Mouse (Mus musculus): ENCODE results near the gene H2-M10.2.

The H2-M10.2 gene

DNA sequence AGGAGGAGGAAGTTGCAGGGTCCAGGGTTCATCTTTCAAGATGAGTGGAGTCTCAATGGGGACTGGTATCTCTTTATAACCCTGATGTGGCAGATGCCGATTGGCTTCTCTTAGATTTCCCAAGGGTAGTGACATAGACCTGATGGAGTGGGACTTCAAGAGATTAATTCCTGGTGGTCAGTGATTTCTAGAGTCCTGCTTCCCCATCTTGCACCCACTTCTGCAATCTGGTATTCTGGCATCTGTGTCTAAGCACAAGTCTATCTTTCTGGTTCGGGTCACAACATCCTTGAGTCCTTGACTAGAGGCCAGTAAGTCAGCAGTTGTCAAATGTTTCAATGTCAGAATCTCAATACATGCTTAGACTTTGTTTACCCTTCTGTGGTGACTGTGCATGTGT is at the start of gene H2-M10.2:
H2-M10.2 (minus strand) TSS at position 101 of the 400 bp plus-strand sequence.
- no peak for DNase-seq (ENCODE audit: low spot score in 2 of 2)

DNA sequence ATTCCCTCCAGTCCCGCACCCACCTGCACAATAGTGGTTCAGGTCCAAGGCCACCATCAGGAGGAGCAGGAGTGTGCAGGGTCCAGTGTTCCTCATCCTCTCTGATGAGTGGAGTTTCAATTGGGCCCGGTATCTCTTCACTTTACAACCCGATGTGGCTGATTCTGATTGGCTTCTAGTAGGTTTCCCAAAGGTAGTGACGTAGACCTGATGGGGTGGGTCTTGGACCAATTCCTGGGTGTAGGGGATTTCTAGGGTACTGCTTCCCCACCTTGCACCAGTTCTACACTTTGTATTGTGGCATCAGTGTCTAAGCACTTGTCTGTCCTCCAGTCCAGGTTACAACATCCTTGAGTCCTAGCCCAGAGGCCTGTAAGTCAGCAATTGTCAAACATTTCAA is 39.8 kb upstream of the H2-M10.2 start, which contains the start of gene H2-M10.1:
H2-M10.1 (minus strand) TSS at position 101 of the 400 bp plus-strand sequence.
- DNase-seq (ENCODE audit: low spot score in 2 of 2): no peak

DNA sequence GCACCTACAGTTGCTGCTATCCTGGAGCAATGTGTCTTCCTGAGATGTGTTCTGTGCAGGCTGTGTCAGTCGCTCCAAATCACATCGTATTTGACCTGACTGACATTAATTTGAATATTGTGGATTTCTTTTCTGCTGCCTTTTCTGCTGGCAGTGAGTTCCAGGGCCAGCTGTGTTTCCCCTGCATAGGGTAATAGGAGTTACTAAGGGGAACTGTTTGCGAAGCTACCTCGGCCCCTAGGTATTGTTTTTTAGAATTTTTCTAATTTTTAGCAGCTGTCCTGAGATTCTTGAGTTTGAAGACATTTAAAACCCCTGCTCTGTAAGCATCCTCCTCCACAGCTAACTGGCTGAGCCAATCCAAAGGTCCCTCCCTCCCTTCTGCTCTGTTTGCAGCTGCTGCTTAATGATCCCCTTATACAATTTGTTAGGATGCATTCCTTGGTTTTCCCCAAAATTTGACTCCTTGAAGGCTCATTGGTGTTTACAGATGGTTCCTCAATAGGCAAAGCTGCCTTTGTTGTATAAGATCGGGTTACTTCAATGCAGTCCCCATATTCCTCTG is 29.5 kb upstream of the H2-M10.2 start:
- DNase-seq (ENCODE audit: low spot score in 2 of 2): no peak

DNA sequence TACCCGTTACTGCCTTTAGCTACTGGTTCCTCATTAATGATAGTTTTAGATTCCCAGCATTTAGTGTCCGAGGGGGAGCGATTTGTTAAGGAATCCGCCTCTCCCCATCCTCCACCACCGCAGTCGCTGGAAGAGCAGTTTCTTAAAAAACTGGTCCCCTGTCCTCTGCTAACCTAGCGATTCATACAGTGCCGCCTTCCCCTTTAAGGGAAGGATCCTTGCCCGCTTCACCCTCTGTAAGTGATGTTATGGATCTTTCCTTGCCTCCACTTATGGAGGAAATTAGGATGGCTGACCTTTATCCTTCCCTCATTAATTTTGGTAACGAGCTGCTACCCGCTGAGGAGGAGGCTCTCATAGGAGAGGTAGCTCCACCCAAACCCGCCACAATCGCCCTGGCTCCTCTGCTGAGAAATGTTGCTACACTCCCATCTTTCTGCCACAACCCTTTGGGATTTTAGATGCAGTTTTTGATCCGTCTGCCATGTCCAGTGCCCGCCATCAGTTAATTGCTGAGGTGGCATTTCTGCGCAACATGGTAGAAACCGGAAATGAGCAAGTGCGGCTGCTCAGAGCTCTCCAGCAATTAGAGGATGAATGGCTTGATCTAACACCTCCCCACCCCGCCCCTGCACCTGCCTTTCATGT is 28.9 kb upstream of the H2-M10.2 start:
- DNase-seq (ENCODE audit: low spot score in 2 of 2): peak; percentile 64 to 73

DNA sequence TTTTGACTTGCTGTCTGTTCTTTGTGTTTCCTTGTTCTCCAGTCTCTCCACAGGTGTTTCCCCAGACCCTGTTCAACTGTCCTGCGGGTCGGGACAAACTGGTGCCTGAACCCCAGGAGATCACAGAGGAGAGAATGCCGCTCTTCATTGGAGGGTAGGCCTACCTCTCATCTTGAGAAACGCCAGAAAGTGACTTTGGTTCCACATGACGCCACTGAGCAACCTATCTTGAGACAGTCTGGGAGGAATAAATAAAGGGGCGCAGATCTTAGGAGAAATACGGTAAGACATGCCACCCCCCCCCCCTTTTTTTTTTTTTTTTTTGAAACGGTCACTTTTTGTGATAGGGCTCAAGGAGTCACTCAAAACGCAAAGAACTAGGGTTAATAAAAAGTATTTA is 28.2 kb upstream of the H2-M10.2 start:
- DNase-seq (ENCODE audit: low spot score in 2 of 2): peak; percentile 7 to 16

DNA sequence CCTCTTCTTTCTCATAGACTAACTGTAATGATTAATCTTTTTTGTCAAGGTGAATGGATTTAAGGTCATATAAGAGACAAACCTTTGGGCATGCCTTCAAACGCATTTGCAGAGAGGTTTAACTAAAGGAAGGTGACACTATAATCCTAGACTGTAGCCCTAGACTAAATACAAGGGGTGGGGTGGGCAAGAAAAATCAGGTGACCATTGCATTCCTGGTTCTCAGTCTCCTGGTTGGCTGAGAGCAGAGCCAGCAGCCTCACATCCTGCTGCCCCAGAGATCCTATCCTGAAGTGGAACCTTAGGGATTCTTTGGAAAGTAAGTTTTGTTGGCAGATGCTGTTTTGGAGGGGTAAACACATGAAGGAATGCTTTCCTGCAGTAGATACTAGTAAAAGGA is 23.0 kb upstream of the H2-M10.2 start:
- DNase-seq (ENCODE audit: low spot score in 2 of 2): no peak

DNA sequence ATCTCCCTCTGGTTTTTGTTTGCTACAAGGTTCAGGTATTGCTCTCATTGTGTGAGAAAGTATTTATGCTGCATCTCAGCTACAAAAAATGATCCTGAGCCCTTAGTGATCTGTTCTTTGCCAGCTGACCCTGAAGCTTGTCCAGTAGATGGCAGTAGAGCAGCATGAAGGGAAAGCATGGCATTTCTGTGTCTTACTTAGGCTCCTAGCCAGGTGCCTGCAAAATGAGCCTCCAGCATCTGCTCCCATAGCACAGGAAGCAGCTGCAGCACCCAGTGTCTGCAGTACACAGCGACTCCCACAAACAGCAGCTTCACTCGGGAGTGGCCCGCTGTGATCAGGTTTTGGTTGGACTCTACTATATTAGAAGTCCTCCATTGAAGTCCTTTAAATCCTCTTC is 22.6 kb upstream of the H2-M10.2 start:
- peak; percentile 55 to 58 for DNase-seq (ENCODE audit: low spot score in 2 of 2)

DNA sequence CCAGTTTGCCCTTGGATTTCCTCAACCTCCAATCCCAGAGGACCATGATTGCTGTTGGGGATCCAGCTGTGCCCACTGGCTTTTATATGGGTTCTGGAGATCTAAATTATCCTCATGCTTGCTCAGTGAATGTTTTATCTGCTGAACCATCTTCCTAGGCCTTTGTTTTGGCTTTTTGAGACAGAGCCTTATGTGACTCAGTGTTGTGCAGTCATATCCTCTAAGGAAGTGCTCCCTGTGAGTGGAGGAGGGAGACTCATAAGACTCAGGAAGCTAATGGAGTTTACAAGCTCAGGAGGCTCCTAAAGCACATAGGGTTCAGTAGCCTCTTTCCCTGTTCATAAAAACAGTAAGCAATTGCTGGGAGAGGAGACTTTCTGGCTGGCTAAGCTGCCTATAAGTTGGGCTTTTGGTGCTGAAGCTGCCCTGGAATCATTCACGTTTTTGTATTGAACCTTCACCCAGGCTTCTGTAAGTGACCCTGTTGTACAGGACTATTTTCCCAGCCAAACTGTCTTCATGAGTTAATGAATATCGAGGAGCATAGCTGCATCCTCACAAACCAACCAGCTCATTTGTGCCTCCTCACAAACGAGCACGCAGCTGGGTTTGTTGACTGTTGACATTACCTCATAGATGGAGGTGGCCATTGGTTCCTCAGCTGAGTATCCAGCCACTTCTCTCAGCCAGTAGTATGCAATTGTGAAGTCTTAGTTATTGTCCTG is 4.6 kb downstream of the H2-M10.2 start:
- DNase-seq (ENCODE audit: low spot score in 2 of 2): no peak

DNA sequence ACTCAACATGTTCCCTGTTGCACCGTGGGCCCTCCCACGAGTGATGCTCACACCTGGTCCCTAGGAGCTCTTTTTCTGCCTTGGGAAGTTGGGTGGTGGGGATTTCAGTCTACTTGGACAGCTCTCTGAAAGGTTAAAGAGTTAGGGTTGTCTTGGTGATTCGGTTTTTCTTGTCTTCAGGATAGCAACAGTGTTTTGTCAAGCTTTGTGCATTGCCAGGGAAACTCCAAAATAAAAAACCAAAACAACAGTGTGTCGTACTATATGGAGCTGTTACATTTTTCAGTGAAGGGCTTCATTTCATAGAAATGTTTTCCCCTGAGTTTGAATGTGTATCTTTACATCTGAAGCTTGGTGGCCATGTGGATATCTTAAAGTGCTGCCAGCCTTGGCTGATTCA is 11.5 kb downstream of the H2-M10.2 start:
- no peak for DNase-seq (ENCODE audit: low spot score in 2 of 2)

DNA sequence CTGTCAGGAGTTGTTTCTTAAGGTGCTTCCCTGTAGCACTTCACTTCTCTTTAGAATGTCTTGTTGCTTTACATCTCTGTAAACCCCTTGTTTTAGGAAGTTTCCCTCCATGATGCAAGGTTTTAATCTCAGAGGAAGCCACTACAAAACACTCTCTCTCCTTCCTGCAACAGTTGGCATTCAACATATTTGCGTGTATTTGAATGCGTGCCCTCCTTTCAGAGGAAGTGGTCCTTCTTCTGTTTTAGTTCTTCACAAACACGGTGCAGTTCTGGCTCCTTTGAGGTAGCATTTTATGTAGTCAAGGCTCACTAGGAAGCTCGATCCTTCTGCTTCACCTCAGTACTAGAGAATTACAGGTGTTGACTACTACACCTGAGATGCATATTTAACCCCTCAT is 12.5 kb downstream of the H2-M10.2 start:
- no peak for DNase-seq (ENCODE audit: low spot score in 2 of 2)

DNA sequence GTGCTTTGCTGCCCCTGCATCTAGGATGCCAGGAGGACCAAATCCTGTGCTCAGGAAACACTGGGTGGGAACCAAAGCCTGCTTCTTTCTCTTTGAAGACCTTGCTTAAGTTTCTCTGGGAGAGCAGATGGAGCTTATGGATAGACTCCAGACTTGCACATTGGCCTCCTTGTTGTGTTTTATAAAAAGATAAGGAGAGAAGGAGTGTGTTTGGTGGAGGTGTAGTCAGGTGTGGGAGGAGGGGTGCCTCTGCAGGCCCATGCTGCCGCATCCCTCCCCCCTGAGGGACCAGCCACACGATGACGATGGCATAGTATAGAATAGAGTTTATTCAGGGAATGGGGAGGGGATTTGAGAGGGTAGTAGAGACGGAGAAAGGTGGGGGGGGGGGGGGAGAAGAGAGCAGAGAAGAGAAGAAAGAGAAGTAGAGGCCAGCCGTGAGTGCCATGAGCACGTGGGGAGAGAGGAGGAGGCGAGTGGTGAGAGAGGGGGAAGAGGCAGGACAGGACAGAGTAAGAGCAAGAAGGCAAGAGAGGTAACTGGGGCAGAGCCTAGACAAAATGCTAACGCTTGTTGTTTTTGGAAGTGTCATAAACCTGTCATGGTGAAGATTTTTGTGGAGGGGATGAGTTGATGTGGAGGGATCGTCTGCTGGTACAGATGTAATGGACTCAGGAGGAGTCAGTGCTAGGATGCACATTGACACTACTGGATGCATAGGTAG is 13.5 kb downstream of the H2-M10.2 start:
- no peak for DNase-seq (ENCODE audit: low spot score in 2 of 2)

DNA sequence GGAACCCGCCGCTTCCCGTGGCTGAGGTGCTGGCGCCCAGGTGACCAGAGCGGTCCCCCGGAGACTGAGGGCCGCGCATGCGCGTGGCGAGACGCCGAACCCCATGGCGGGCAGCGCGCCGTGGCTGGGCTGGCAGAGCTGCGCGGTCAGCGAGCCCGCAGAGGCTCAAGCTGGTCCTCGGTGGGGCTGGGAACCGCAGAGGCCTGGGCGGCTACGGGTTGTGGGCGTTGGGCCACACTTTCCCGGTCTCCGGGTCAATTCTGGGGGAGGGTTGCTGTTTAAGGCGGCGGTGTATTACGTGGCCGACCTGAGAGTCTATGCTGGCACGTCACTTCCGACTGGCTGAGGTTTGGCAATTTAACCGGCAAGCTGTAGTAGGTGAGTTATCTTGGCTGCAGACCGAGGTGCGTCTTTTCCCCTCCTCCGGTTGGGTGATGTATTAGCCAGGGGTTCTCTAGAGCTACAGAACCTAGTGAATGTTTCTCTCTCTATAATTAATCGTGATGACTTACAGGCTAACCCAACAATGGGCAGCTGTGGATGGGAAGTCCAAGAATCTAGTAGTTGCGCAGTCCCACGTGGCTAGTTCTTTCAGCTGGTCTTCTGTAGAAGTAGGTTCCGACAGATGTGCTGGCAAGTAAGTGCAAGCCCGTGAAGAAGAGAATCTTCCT is 14.6 kb downstream of the H2-M10.2 start, which contains the start of gene Trim39:
Trim39 (minus strand) TSS at position 662 of the 671 bp plus-strand sequence.
- peak; percentile 76 to 79 for DNase-seq (ENCODE audit: low spot score in 2 of 2)

DNA sequence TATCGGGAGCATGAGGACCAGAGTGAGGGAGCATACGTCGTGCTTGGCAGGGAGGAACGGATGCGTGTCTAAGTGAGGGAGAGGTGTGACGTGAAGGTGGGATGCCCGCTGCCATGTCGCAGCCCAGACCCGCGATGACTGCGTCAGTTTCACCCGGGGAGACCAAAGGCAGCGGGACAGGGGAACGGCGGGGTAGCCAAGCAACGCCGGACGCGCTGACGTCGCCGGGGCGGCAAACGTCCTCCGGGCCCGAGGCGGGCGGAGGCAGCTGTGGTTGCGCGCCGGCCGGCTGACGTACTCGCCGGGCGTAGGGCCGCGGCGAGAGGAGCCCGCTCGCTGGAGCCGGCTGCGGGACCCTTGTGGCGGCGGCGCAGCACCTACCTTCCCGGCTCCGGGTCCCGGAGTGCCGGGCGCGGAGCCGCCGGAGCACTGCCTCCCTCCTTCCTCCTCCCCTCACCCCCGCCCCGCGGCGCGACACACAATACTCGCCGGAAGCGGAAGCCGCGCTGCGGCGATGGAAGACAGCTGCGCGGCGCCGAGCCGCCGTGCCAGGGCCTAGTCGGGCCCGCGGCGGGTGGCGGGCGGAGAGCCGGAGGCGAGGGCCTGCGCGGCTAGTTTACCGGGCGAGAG is 15.2 kb downstream of the H2-M10.2 start:
- DNase-seq (ENCODE audit: low spot score in 2 of 2): peak; percentile 81 to 83

DNA sequence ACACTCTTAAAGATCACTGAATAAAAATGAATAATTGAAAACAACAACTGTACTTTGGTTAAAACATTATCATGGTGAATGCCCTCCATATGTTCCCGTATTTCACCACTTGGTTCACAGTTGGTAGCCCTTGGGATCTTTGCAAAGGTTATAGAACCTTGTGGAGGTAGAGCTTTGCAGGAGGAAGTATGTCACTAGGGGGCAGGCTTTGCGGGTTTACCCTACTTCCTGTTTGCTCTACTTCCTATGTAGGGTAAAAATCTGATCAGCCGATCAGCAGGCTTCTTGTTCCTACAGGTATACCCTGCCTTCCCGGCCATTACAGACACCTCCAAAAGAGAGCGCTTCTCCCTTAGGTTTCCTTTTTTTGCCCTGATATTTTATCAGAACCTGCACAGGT is 20.5 kb downstream of the H2-M10.2 start:
- DNase-seq (ENCODE audit: low spot score in 2 of 2): no peak

DNA sequence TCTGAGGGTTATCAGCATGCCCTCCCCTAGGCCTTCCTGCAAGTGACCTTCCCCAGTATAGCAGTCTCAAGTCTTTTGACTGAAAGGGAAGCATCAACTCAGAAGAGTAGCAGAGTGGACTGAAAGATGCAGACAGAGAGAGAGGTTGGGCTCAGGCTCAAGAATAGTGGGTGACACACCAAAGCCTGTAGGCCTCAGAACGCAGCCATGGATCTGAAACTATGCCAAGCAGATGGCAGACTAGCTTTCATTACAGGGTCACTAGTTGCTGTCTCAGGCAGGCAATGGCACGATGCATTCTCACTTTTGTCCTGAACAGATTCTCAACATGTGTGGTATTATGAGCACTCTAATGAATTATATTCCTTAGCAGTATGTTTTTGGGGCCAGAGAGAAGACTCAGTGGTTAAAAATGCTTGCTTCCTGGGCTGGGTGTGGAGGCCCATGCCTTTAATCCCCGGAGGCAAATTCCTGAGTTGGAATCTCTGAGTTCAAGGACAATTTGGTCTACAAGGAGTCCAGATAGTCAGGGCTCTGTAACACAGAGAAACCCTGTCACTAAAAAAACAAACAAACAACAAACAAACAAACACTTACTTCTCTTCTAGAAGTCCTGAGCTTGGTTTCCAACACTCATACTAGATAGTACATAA is 21.9 kb downstream of the H2-M10.2 start:
- no peak for DNase-seq (ENCODE audit: low spot score in 2 of 2)

DNA sequence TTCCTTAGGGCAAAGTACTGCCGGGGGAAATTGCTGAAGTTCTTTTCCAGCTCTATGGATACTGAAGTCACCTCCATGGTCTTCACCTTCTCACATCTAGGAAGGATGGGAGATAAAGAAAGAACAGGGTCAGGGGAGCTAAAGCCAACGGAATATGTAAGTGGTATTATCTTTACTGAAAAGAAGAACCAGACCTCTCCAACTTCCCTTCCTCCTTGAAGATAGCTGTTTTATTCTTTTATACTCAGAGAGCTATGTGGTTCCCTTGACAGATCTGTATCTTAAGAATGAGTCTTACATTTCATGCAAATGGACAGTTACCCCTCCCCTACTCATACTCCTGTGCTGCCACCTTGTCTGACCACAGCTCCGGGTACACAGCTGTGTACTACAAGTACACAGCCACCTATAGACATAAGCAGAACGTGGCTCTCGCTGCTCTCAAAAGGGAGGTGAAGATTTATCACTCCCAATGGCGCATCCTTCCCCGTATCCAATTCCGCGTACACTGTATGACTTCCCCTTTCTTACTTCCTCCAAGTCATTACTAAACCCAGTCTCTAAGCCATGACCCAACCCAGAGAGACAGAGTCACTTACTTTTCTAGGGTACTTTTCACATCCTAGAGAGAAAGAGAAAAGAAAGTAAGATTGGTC is 24.7 kb downstream of the H2-M10.2 start:
- no peak for DNase-seq (ENCODE audit: low spot score in 2 of 2)

DNA sequence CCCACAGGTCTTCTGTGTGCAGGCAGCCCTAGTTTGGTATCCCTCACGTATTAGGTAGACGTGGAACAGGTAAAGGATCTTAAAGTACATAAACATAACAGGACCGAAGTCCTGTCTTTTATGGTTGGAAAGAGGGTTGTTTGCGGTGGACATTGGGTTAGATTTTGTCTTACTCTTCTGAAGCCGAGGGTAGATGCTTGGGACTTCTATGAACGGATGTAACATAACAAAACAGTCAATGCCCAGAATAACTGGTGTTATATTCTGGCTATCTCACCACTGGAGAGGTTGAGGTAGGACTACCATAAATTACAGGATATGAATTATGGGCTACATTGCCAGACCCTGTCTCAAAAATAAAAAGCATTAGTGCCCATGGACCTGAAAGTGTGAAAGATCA is 28.3 kb downstream of the H2-M10.2 start, which contains the start of gene Rpp21:
Rpp21 (minus strand) TSS at position 101 of the 400 bp plus-strand sequence.
- DNase-seq (ENCODE audit: low spot score in 2 of 2): no peak

DNA sequence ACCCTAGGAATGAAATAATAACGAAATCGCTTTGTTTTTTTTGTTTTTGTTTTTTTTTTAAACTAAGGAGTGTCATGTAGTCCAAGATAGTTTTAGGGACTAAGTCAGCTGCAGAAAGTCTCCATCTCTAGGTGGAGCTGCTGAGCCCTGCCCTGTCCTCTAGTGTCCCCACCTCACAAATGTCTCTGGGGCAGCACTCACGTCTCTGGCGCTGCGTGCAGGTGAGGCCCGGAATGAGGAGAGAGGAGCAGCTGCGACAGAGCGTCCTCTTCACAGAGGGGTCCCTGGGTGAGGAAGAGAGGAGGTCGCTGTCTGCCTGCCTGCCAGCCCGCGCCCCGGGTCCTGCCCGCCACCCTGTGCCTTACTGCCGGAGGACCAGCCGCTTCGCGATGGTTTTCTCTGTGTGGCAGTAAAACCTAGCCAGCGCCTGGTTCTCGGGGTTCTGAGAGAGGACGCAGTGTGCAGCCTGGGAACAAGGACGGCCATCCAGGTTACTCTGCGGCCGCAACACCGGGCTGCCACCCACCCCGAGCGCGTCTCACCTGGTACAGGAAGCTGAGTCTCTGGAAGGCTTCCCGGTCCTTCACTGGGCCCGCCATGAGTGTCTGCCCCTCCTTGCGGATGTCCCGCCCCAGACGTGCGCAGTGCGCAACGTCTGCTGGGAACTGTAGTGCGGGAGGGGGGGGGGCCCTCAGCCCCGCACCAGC is 28.9 kb downstream of the H2-M10.2 start:
- peak; percentile 70 to 72 for DNase-seq (ENCODE audit: low spot score in 2 of 2)

DNA sequence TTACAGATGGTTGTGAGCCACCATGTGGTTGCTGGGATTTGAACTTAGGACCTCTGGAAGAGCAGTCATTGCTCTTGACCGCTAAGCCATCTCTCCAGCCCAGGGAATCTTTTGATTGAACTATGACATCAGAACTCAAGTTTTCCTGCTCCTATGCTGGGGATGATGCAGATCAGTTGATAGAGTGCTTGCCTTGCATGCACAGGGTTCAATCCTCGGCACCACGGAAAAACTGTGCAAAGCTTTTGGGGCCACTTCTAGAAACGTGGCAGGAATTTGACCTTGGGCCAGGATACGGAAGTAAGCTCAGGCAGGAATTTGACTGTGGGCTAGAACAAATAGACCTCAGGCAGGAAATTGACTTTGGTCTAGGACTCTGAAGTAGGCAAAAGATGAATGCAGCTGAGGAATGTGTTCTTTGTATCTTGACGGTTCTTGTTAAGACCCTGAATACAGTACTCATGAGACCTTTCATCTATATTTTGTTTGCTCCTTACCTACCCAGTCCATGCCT is 33.1 kb downstream of the H2-M10.2 start:
- DNase-seq (ENCODE audit: low spot score in 2 of 2): no peak

Data from frontal cortex, postnatal 14 days (tissue).